Mouse (Mus musculus): Measurements from ENCODE around the gene Mrps22.

Gene Mrps22

DNA sequence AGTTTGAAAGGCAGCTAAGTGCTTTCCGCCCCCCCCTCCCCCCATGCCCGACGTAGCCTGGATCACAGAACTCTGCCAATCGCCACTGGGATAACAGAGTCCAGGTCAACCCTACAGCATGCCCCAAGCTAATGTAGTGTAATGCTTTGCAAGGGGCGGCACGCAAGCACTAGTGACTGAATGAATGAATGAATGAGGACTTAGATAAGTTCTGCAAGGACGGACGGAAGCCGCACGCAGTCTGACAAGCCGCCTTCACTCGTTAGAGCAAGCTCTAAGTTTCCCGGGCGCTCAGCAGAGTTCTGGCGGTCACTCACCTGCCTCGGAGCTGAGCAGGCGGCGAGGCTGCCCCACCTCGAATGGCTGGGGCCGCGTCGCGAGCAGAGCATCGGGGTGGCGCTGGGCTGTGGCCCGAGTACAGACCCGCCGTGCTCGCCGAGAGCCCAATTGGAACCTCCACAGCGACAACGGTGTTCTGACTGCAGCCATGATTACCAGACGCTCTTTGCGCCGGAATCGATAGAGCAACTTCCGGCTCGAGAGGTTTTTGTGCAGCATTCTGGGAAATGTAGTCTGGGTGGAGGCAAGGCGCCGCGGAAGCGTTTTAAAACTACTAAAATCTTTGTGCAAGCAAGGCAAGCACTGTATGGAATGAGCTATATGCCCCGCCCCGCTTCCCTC is at the start of gene Mrps22:
Gene Mrps22 (minus strand): TSS at position 505 of the 681 bp plus-strand sequence.
- peak; percentile 88 for DNase-seq

GRCm38 (mm10) chr9:98650547-98650946 is 49.1 kb upstream of the Mrps22 start:
- no peak for DNase-seq

GRCm38 (mm10) chr9:98647418-98647817 is 46.0 kb upstream of the Mrps22 start:
- peak; percentile 4 for DNase-seq

- peak; percentile 67 for DNase-seq
These were observed 44.3 kb upstream of the Mrps22 start for GRCm38 (mm10) chr9:98645750-98646149.

DNA sequence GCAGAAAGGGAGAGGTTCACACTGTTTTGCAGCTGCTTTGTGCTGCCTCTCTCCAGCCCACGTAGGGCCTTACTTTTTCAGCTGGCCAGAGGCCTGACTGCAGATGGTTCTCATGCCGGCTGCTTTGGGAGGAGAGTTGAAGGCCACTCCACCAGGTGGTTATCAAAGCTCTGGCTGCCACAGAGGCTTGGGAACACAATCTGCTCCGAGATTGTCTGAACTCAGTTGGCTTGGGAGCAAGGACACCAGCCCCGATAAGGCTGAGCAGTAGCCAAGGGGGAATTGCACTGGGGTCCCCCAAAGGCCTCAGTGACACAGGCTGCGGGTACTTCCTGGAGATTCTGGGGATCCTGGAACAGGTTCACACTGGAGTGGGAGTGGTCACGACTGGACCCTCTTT is 40.7 kb upstream of the Mrps22 start:
- no peak for DNase-seq

DNA sequence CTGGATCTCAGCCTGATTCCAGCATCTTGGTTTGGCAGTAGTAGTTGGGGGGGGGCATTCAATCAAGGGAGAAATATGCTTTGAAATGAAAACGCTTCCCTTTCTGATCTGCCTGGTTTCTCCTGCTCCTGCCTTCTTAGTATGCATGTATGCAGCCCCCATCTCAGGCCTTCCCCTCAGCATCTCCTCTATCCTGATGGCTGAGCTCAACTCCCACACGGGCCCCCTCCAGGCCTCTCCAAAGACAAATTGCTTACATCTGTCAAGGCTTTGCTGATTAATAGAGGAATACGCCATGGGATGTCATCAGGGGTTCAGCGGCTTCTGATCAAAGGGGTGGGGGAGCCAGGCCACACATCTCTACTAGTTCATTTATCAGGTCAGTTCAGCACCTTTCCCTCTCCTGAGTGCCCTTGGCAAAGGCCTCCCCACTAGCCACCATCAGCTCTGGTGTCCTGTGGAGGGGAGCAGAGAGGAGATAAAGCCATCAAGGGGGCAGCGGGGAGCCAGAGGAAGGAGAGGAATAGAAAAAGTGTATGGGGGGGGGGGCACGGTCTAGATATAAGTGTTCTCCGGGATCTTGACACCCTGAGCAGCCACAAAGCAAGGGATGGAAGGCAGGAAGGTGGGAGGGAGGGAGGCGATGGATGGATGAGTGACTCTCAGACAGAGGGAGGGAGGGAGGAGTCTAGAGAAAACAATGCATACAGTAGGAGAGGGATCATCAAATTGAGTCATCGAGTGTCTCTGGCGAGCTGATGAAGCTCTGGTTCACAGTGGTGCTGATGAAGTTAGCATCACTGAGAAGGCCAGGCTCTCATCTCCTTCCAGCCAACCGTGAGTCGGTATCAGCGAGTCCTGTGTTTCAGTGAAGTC is 32.1 kb upstream of the Mrps22 start:
- DNase-seq: no peak

GRCm38 (mm10) chr9:98628480-98628879 is 27.0 kb upstream of the Mrps22 start:
- no peak for DNase-seq

- no peak for DNase-seq
These were observed 3.4 kb upstream of the Mrps22 start for GRCm38 (mm10) chr9:98604896-98605295.

- DNase-seq: no peak
These were observed 438 bp upstream of the Mrps22 start for GRCm38 (mm10) chr9:98601837-98602359.

GRCm38 (mm10) chr9:98600094-98600493 is 1.4 kb downstream of the Mrps22 start:
- DNase-seq: no peak

DNA sequence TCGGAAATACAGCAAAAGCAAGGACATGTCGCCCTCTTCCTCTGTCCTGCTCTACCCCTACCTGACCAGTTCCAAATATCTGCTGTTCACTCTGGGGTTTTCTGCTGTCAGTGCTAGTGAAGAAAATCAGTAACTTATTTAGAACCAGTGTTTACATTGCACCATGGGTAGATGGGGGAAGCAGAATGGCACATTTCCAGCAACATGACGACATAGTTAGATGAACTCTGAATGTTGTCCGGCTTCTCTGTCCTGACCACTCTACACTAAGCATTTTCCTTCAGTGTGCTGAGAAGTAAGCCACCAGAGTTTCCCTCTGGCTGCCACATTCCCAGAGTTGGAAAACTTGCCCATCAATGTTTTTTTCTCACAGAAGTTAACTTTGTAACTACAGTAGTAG is 17.6 kb downstream of the Mrps22 start:
- DNase-seq: no peak

DNA sequence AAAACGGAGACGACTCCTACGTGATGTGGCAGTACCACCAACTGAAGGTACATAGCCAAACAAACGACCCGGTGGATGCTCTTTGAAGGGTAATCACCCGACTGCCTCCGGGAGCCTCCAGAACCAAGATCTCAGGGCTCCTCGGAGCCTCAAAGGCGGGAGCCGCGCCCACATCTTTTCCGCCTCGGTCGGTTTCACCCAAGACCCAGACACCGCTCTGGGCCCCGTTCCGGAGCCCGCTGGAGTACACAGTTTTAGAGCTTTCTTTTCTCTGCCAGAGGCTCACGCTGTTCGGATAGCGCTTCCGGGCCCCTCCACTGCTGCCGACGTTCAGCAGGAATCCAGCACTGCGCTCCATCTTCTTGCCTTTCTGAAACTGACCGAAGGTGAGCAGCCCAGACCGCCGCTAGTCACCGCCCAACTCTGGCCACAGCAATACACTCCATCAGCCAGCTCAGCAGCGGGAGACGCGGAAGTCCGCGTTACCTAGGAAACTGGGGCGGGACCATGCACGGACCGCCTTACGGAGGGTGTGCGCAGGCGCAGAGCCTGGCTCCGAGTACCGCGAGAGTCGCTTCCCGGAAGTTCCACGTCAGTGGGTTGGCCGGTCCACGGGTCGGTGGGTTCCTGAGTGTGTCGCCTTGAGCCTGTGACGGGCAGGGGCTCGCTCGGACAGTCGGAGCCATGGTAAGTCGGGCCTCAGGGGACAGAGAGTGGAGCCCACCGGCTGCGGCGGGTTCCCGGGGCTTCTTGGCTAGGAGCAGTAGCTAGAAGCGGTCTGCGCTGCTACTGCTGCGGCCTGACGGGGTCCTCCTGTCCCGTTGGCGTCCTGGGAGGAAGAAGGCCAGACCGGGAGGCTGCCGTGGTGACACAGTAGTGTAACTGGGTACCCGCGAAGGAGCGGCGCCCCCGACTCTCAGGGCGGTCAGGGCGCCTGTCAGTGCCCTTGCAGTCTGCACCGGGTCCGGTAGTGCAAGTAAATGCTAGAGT is 38.0 kb downstream of the Mrps22 start, which contains the start of gene Copb2:
Gene Copb2 (plus strand): TSS at position 585 of the 990 bp plus-strand sequence.
- peak; percentile 99 for DNase-seq

- no peak for DNase-seq
These were observed 57.4 kb downstream of the Mrps22 start for GRCm38 (mm10) chr9:98544042-98544441.
